Mouse (Mus musculus): Measurements from ENCODE around the gene Rnf157.

DNA sequence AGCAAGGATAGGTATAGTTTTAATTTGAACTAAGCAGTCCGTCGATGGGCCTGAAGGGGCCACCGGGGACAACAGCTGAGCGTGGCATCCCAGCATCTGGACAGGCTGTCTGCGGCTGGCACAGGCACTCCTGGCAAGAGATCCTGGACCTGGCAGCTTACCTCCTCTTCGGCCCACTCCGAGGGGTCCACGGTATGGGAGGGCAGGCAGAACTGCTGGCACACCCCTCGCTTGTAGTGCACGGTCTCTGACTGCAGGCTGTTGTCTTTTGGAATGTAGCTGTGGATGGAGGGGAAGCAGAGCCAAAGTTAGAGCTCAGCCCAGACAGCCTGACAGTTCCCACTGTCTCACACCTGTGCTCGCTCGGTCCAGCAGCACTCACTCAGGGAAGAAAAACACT, 53.2 kb downstream of the Rnf157 start:
- no peak for TF ChIP-seq ZNF384 (IDR thresholded peaks at IDR 0.05; ENCODE audit: low read depth, low read length)
- TF ChIP-seq ZC3H11A (IDR thresholded peaks at IDR 0.05; ENCODE audit: borderline replicate concordance, low read depth, low read length) = no peak
- TF ChIP-seq MAFK (IDR thresholded peaks at IDR 0.05; ENCODE audit: insufficient read depth, low read depth, low read length) = no peak
- TF ChIP-seq HCFC1 (IDR thresholded peaks at IDR 0.05; ENCODE audit: borderline replicate concordance, insufficient read depth, low read length) = no peak

All from ES-E14 (cell line).